Mouse (Mus musculus) cortical plate, adult 2 months (tissue): ENCODE data around the gene Pgap3.

Experiments
- CTCF ChIP-seq: fragments of 200-500 bp; IDR thresholded peaks from 2 replicates; pipeline ENCODE4 v1.5.1; 2011; ENCODE audit warnings: mild to moderate bottlenecking, control low read depth, low read length; ENCODE audit not compliant: insufficient read depth; ENCODE audit errors: extremely low read depth
- POLR2A ChIP-seq: fragments of 200-500 bp; IDR thresholded peaks from 2 replicates; pipeline ENCODE4 v1.6.1; 2011; ENCODE audit warnings: mild to moderate bottlenecking, low read length, control low read depth; ENCODE audit not compliant: insufficient read depth; ENCODE audit errors: extremely low read depth

DNA sequence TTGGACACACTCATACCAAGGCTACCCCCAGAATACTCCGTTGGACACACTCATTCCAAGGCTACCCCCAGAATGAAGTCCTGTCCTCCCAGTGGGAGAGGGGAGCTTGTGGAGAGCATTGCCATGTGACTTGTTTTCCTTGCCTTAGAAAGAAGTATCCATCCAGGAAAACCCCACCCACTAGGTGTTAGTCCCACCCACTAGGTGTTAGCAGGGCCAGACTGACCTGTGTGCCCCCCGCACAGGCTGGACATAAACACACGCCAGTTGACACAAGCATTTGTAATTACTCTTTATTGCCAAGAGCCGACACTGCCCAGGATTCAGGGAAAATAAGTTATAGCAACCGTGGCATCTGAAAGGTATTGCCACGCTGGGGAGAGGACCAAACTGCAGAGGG lies 37.2 kb upstream of the Pgap3 start:
- TF ChIP-seq CTCF: no peak
- no peak for TF ChIP-seq POLR2A
